Mouse (Mus musculus): ENCODE measurements at regions not wholly inside any gene's neighbourhood (a gene's known extent, or its start where the extent isn't known, plus 50 kb on each side); places are given as distances from the start of the nearest gene placed in this dataset.

- Histone ChIP-seq H3K27ac (ENCODE audit: low read length) (no peak overlapping the region), H3K9ac (ENCODE audit: low read length) (no peak overlapping the region), H3K9me3 (replicated peaks; ENCODE audit: control insufficient read depth, low read length) (no peaks in the 10 kb centered on the region), H3K36me3 (ENCODE audit: control insufficient read depth, insufficient read depth, low read length) (no peaks in the 10 kb centered on the region), H3K27me3 (ENCODE audit: control insufficient read depth, insufficient read depth, low read length) (no peaks in the 10 kb centered on the region), H3K4me1 (ENCODE audit: control insufficient read depth, insufficient read depth, low read length) (no peaks in the 10 kb centered on the region), H3K4me2 (ENCODE audit: low read depth, low read length) (no peak overlapping the region), H3K4me3 (replicated peaks; ENCODE audit: low read length) (no peak overlapping the region)
- 61% methylated on average over 6 of the region's 6 CpGs for WGBS
- ATAC-seq (ENCODE audit: insufficient read depth, low FRiP score): no peak
Observed at GRCm38 (mm10) chr3:128122111-128122510, 226.0 kb upstream of the Fam241a start.

- Histone ChIP-seq H3K36me3 (ENCODE audit: control insufficient read depth, insufficient read depth, low read length) (no peaks in the 10 kb centered on the region), H3K9me3 (replicated peaks; ENCODE audit: control insufficient read depth, low read length) (no peaks in the 10 kb centered on the region), H3K9ac (ENCODE audit: low read length) (no peak overlapping the region), H3K4me1 (ENCODE audit: control insufficient read depth, insufficient read depth, low read length) (no peaks in the 10 kb centered on the region), H3K27ac (ENCODE audit: low read length) (no peak overlapping the region), H3K4me2 (ENCODE audit: low read depth, low read length) (no peak overlapping the region), H3K4me3 (replicated peaks; ENCODE audit: low read length) (no peak overlapping the region), H3K27me3 (ENCODE audit: control insufficient read depth, insufficient read depth, low read length) (no peaks in the 10 kb centered on the region)
- ATAC-seq (ENCODE audit: insufficient read depth, low FRiP score): no peak
- 75% methylated on average over 6 of the region's 6 CpGs for WGBS
Observed at GRCm38 (mm10) chr3:128120647-128121440, 224.7 kb upstream of the Fam241a start.

GRCm38 (mm10) chr3:128113209-128113608 lies 217.1 kb upstream of the Fam241a start:
- no peak overlapping the region for H3K27ac ChIP-seq (ENCODE audit: low read length)
- H3K36me3 ChIP-seq (ENCODE audit: control insufficient read depth, insufficient read depth, low read length): no peaks in the 10 kb centered on the region
- H3K4me2 ChIP-seq (ENCODE audit: low read depth, low read length): no peak overlapping the region
- WGBS: 74% methylated on average over 3 of the region's 3 CpGs
- H3K4me3 ChIP-seq (replicated peaks; ENCODE audit: low read length): no peak overlapping the region
- H3K9me3 ChIP-seq (replicated peaks; ENCODE audit: control insufficient read depth, low read length): no peaks in the 10 kb centered on the region
- H3K9ac ChIP-seq (ENCODE audit: low read length): no peak overlapping the region
- no peaks in the 10 kb centered on the region for H3K4me1 ChIP-seq (ENCODE audit: control insufficient read depth, insufficient read depth, low read length)
- ATAC-seq (ENCODE audit: insufficient read depth, low FRiP score): no peak
- no peaks in the 10 kb centered on the region for H3K27me3 ChIP-seq (ENCODE audit: control insufficient read depth, insufficient read depth, low read length)

GRCm38 (mm10) chr3:128110406-128110805 lies 214.3 kb upstream of the Fam241a start:
- H3K9me3 ChIP-seq (replicated peaks; ENCODE audit: control insufficient read depth, low read length): no peaks in the 10 kb centered on the region
- no peaks in the 10 kb centered on the region for H3K27me3 ChIP-seq (ENCODE audit: control insufficient read depth, insufficient read depth, low read length)
- no peak for ATAC-seq (ENCODE audit: insufficient read depth, low FRiP score)
- H3K4me3 ChIP-seq (replicated peaks; ENCODE audit: low read length): no peak overlapping the region
- no peaks in the 10 kb centered on the region for H3K36me3 ChIP-seq (ENCODE audit: control insufficient read depth, insufficient read depth, low read length)
- H3K4me2 ChIP-seq (ENCODE audit: low read depth, low read length): no peak overlapping the region
- no peaks in the 10 kb centered on the region for H3K4me1 ChIP-seq (ENCODE audit: control insufficient read depth, insufficient read depth, low read length)
- H3K9ac ChIP-seq (ENCODE audit: low read length): no peak overlapping the region
- WGBS: 54% methylated on average over 2 of the region's 2 CpGs
- no peak overlapping the region for H3K27ac ChIP-seq (ENCODE audit: low read length)

GRCm38 (mm10) chr3:128104516-128104915 lies 208.4 kb upstream of the Fam241a start:
- H3K4me2 ChIP-seq (ENCODE audit: low read depth, low read length): no peak overlapping the region
- no peak overlapping the region for H3K9ac ChIP-seq (ENCODE audit: low read length)
- no peaks in the 10 kb centered on the region for H3K27me3 ChIP-seq (ENCODE audit: control insufficient read depth, insufficient read depth, low read length)
- no peak overlapping the region for H3K27ac ChIP-seq (ENCODE audit: low read length)
- no peaks in the 10 kb centered on the region for H3K4me1 ChIP-seq (ENCODE audit: control insufficient read depth, insufficient read depth, low read length)
- no peak overlapping the region for H3K4me3 ChIP-seq (replicated peaks; ENCODE audit: low read length)
- H3K36me3 ChIP-seq (ENCODE audit: control insufficient read depth, insufficient read depth, low read length): no peaks in the 10 kb centered on the region
- no peaks in the 10 kb centered on the region for H3K9me3 ChIP-seq (replicated peaks; ENCODE audit: control insufficient read depth, low read length)
- 90% methylated on average over 6 of the region's 6 CpGs for WGBS
- no peak for ATAC-seq (ENCODE audit: insufficient read depth, low FRiP score)

- Histone ChIP-seq H3K36me3 (ENCODE audit: control insufficient read depth, insufficient read depth, low read length) (no peaks in the 10 kb centered on the region), H3K4me1 (ENCODE audit: control insufficient read depth, insufficient read depth, low read length) (no peaks in the 10 kb centered on the region), H3K9me3 (replicated peaks; ENCODE audit: control insufficient read depth, low read length) (no peaks in the 10 kb centered on the region), H3K27ac (ENCODE audit: low read length) (no peak overlapping the region), H3K9ac (ENCODE audit: low read length) (no peak overlapping the region), H3K4me3 (replicated peaks; ENCODE audit: low read length) (no peak overlapping the region), H3K27me3 (ENCODE audit: control insufficient read depth, insufficient read depth, low read length) (no peaks in the 10 kb centered on the region), H3K4me2 (ENCODE audit: low read depth, low read length) (no peak overlapping the region)
- ATAC-seq (ENCODE audit: insufficient read depth, low FRiP score): no peak
Observed at GRCm38 (mm10) chr3:128093046-128093445, 196.9 kb upstream of the Fam241a start.

- H3K27ac ChIP-seq (ENCODE audit: low read length): no peak overlapping the region
- no peak for ATAC-seq (ENCODE audit: insufficient read depth, low FRiP score)
- 27% methylated on average over 4 of the region's 4 CpGs for WGBS
- H3K9ac ChIP-seq (ENCODE audit: low read length): no peak overlapping the region
- no peaks in the 10 kb centered on the region for H3K27me3 ChIP-seq (ENCODE audit: control insufficient read depth, insufficient read depth, low read length)
- no peak overlapping the region for H3K4me2 ChIP-seq (ENCODE audit: low read depth, low read length)
- H3K9me3 ChIP-seq (replicated peaks; ENCODE audit: control insufficient read depth, low read length): no peaks in the 10 kb centered on the region
- H3K4me1 ChIP-seq (ENCODE audit: control insufficient read depth, insufficient read depth, low read length): no peaks in the 10 kb centered on the region
- no peaks in the 10 kb centered on the region for H3K36me3 ChIP-seq (ENCODE audit: control insufficient read depth, insufficient read depth, low read length)
- H3K4me3 ChIP-seq (replicated peaks; ENCODE audit: low read length): no peak overlapping the region
Observed at GRCm38 (mm10) chr3:128088207-128088606, 192.1 kb upstream of the Fam241a start.

- ATAC-seq (ENCODE audit: insufficient read depth, low FRiP score): no peak
- H3K4me2 ChIP-seq (ENCODE audit: low read depth, low read length): no peak overlapping the region
Observed at GRCm38 (mm10) chr3:128087163-128087562, 191.0 kb upstream of the Fam241a start.

GRCm38 (mm10) chr3:128082463-128082862 lies 186.3 kb upstream of the Fam241a start:
- Histone ChIP-seq H3K36me3 (ENCODE audit: control insufficient read depth, insufficient read depth, low read length) (no peaks in the 10 kb centered on the region), H3K27me3 (ENCODE audit: control insufficient read depth, insufficient read depth, low read length) (no peaks in the 10 kb centered on the region), H3K9ac (ENCODE audit: low read length) (no peak overlapping the region), H3K9me3 (replicated peaks; ENCODE audit: control insufficient read depth, low read length) (no peaks in the 10 kb centered on the region), H3K4me3 (replicated peaks; ENCODE audit: low read length) (no peak overlapping the region), H3K27ac (ENCODE audit: low read length) (no peak overlapping the region), H3K4me1 (ENCODE audit: control insufficient read depth, insufficient read depth, low read length) (no peaks in the 10 kb centered on the region), H3K4me2 (ENCODE audit: low read depth, low read length) (no peak overlapping the region)
- WGBS: 87% methylated on average over 6 of the region's 6 CpGs
- ATAC-seq (ENCODE audit: insufficient read depth, low FRiP score): no peak

More at GRCm38 (mm10) chr3:128087163-128087562, 191.0 kb upstream of the Fam241a start:
- Histone ChIP-seq H3K27me3 (ENCODE audit: control insufficient read depth, insufficient read depth, low read length) (no peaks in the 10 kb centered on the region), H3K27ac (ENCODE audit: low read length) (no peak overlapping the region), H3K36me3 (ENCODE audit: control insufficient read depth, insufficient read depth, low read length) (no peaks in the 10 kb centered on the region), H3K9ac (ENCODE audit: low read length) (no peak overlapping the region), H3K9me3 (replicated peaks; ENCODE audit: control insufficient read depth, low read length) (no peaks in the 10 kb centered on the region), H3K4me1 (ENCODE audit: control insufficient read depth, insufficient read depth, low read length) (no peaks in the 10 kb centered on the region), H3K4me3 (replicated peaks; ENCODE audit: low read length) (no peak overlapping the region)
- 83% methylated on average over 10 of the region's 10 CpGs for WGBS
